Mouse (Mus musculus): ENCODE results near the gene Wdfy2.

DNA sequence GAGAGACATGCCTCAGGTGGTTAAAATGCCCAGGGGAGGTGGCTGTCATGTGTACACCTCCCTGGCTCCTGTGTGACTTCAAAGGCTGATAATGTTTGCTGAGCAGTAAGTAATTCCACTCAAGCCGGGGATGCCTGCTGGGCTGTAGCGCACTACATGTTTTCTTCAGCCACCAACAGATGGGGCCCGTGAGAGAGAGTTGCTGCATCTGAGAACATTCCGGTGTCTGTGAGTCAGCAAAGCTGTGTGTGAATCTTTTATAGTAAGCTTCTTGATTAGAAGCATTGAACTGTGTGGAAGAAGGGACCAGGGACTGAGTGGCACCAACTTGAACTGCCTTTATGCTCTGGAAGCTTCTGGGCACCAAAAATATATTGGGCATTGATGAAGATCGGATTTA, 42.0 kb downstream of the Wdfy2 start:
- peak; percentile 72 for TF ChIP-seq CTCF (IDR thresholded peaks at IDR 0.05; ENCODE audit: low read depth, low read length)
- no peak for TF ChIP-seq POLR2A (IDR thresholded peaks at IDR 0.05; ENCODE audit: extremely low read depth, insufficient read depth, low read length)

All from liver, adult 2 months (tissue).